Mouse (Mus musculus) heart, postnatal 0 days (tissue): ENCODE measurements at regions not wholly inside any gene's neighbourhood (a gene's known extent, or its start where the extent isn't known, plus 50 kb on each side); places are given as distances from the start of the nearest gene placed in this dataset.

Experiments used
- ATAC-seq: fragments of 200-750 bp; cut with Nextera tagmentation; 2 replicates; pipeline ENCODE4 v1.8.0; 2017; ENCODE audit warnings: low read depth, moderate number of reproducible peaks, moderate library complexity; ENCODE audit not compliant: insufficient read depth
- DNase-seq: peaks from one replicate; pipeline ENCODE4 v3.0.0-alpha.2; 2016; ENCODE audit warnings: low spot score
- H3K27ac ChIP-seq: fragments of 300-500 bp; sonication (generic); 2 replicates; pipeline ENCODE4 v1.5.1; 2014; ENCODE audit warnings: low read depth, mild to moderate bottlenecking
- H3K27me3 ChIP-seq: fragments of 300-500 bp; sonication (generic); 2 replicates; pipeline ENCODE4 v1.6.1; 2014; ENCODE audit warnings: low read length, mixed read lengths; ENCODE audit not compliant: control insufficient read depth, insufficient read depth
- H3K36me3 ChIP-seq: fragments of 300-500 bp; sonication (generic); replicated peaks from 2 replicates; pipeline ENCODE4 v1.6.1; 2014; ENCODE audit warnings: low read length, mixed read lengths; ENCODE audit not compliant: control insufficient read depth, insufficient read depth
- H3K4me1 ChIP-seq: fragments of 300-500 bp; sonication (generic); 2 replicates; pipeline ENCODE4 v1.6.1; 2014; ENCODE audit warnings: antibody characterized with exemption; ENCODE audit not compliant: control insufficient read depth, insufficient read depth
- H3K4me2 ChIP-seq: fragments of 300-500 bp; sonication (generic); 2 replicates; pipeline ENCODE4 v1.6.1; 2014; ENCODE audit warnings: low read depth, mild to moderate bottlenecking, low read length, moderate library complexity
- H3K4me3 ChIP-seq: fragments of 300-500 bp; sonication (generic); 2 replicates; pipeline ENCODE4 v1.5.1; 2014; ENCODE audit warnings: low read depth, low read length
- H3K9ac ChIP-seq: fragments of 300-500 bp; sonication (generic); replicated peaks from 2 replicates; pipeline ENCODE4 v1.6.1; 2014; ENCODE audit warnings: low read depth, low read length, mixed read lengths
- H3K9me3 ChIP-seq: fragments of 300-500 bp; sonication (generic); replicated peaks from 2 replicates; pipeline ENCODE4 v1.6.1; 2016; ENCODE audit warnings: low read length; ENCODE audit not compliant: control insufficient read depth
- CTCF ChIP-seq: IDR thresholded peaks from 2 replicates; pipeline ENCODE4 v1.5.1; 2016; ENCODE audit warnings: antibody characterized with exemption, control low read depth, low read depth
- EP300 ChIP-seq: IDR thresholded peaks from 2 replicates; pipeline ENCODE4 v1.6.1; 2016; ENCODE audit warnings: antibody characterized with exemption, low read depth
- WGBS: fragments of 180-500 bp; shearing (Covaris S2); extraction: QIAGEN DNeasy Blood & Tissue Kit; methylation state at CpG from one replicate; pipeline ENCODE4 v1.1.7; 2014; 5-methylcytosine and 5-hydroxymethylcytosine counted together

- Histone ChIP-seq H3K27ac (no peak overlapping the region), H3K36me3 (no peaks in the 10 kb centered on the region), H3K27me3 (no peaks in the 10 kb centered on the region), H3K4me1 (no peaks in the 10 kb centered on the region; the same call in 1 of the 2 replicates), H3K4me3 (no peak overlapping the region), H3K4me2 (no peak overlapping the region), H3K9ac (no peak overlapping the region), H3K9me3 (no peaks in the 10 kb centered on the region)
- WGBS, result 72% methylated on average over 5 of the region's 5 CpGs
- no peak for ATAC-seq
- TF ChIP-seq CTCF, result no peak
- TF ChIP-seq EP300, result no peak
- DNase-seq, result no peak
These were observed 147.9 kb downstream of the Pmp22 start for GRCm38 (mm10) chr11:63276641-63277040.

DNA sequence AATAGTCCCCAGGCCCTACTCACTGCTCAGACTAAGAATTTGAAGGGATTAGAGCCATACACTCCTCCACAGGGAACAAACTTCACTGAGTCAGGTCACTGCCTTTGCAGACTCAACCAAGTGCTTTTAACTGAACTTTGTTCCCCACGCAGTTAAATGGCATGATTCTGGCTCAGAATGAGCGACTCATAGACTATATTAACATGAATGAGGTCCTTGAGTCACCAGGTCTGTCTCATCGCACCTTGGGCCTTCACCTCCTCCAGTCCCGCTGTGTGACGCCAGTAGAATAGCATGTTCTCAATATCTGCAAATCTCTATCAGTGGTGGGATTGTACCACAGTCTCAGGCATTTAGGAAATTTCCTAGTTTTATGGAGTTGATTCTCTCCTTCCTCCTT lies 153.1 kb downstream of the Pmp22 start:
- Histone ChIP-seq H3K9ac (no peak overlapping the region), H3K9me3 (no peaks in the 10 kb centered on the region), H3K4me2 (no peak overlapping the region), H3K36me3 (no peaks in the 10 kb centered on the region), H3K4me3 (no peak overlapping the region), H3K27me3 (no peaks in the 10 kb centered on the region), H3K27ac (no peak overlapping the region), H3K4me1 (no peaks in the 10 kb centered on the region)
- TF ChIP-seq EP300 (no peak), CTCF (no peak)
- DNase-seq (no peak), ATAC-seq (no peak)
- WGBS, result 83% methylated on average over 5 of the region's 5 CpGs

DNA sequence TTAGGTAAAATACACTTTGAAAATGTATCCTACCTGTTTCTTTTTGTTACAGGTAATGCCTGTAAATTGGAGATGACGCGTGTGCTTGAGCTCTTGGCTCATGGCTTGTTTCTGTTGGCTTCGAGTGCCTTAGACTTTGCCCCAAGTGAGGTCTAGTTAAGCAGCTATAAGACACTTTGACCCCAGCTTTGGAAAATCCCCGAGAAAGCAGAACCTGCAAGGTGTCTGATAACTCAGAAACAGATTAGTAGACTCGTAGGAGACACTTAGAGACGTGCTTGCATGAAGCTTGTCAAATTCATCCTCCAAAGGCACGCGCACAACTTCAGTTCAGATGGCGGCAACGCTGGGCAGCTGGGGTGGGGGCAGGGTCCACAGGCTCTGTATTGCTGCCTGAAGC lies 153.8 kb downstream of the Pmp22 start:
- TF ChIP-seq CTCF (no peak), EP300 (no peak)
- no peak for ATAC-seq
- Histone ChIP-seq H3K36me3 (no peaks in the 10 kb centered on the region), H3K9ac (no peak overlapping the region), H3K9me3 (no peaks in the 10 kb centered on the region), H3K4me1 (no peaks in the 10 kb centered on the region), H3K27ac (no peak overlapping the region), H3K4me3 (no peak overlapping the region), H3K4me2 (no peak overlapping the region), H3K27me3 (no peaks in the 10 kb centered on the region)
- 70% methylated on average over 10 of the region's 10 CpGs for WGBS
- no peak for DNase-seq

GRCm38 (mm10) chr11:63286026-63286425 lies 157.2 kb downstream of the Pmp22 start:
- DNase-seq (no peak), ATAC-seq (no peak)
- Histone ChIP-seq H3K9me3 (no peaks in the 10 kb centered on the region), H3K4me1 (no peaks in the 10 kb centered on the region), H3K27ac (no peak overlapping the region), H3K27me3 (no peaks in the 10 kb centered on the region), H3K4me3 (no peak overlapping the region), H3K4me2 (no peak overlapping the region), H3K36me3 (no peaks in the 10 kb centered on the region), H3K9ac (no peak overlapping the region)
- TF ChIP-seq EP300 (no peak), CTCF (no peak)
- WGBS, result 76% methylated on average over 2 of the region's 2 CpGs

GRCm38 (mm10) chr11:63287766-63288165 lies 159.0 kb downstream of the Pmp22 start:
- DNase-seq, result no peak
- Histone ChIP-seq H3K4me3 (no peak overlapping the region), H3K4me2 (no peak overlapping the region), H3K9ac (no peak overlapping the region), H3K9me3 (no peaks in the 10 kb centered on the region), H3K4me1 (no peaks in the 10 kb centered on the region), H3K36me3 (no peaks in the 10 kb centered on the region), H3K27me3 (no peaks in the 10 kb centered on the region), H3K27ac (no peak overlapping the region)
- 33% methylated on average over 2 of the region's 2 CpGs for WGBS
- TF ChIP-seq CTCF (no peak), EP300 (no peak)
- no peak for ATAC-seq

GRCm38 (mm10) chr11:63290618-63291017 lies 161.8 kb downstream of the Pmp22 start:
- TF ChIP-seq EP300, result no peak
- Histone ChIP-seq H3K9me3 (no peaks in the 10 kb centered on the region), H3K4me1 (no peaks in the 10 kb centered on the region), H3K4me2 (no peak overlapping the region), H3K27ac (no peak overlapping the region), H3K36me3 (no peaks in the 10 kb centered on the region), H3K27me3 (no peaks in the 10 kb centered on the region), H3K4me3 (no peak overlapping the region), H3K9ac (no peak overlapping the region)
- no peak for DNase-seq
- WGBS, result 84% methylated on average over 13 of the region's 13 CpGs
- no peak for ATAC-seq
